Mouse (Mus musculus): ENCODE measurements around the gene H1f0.

DNA sequence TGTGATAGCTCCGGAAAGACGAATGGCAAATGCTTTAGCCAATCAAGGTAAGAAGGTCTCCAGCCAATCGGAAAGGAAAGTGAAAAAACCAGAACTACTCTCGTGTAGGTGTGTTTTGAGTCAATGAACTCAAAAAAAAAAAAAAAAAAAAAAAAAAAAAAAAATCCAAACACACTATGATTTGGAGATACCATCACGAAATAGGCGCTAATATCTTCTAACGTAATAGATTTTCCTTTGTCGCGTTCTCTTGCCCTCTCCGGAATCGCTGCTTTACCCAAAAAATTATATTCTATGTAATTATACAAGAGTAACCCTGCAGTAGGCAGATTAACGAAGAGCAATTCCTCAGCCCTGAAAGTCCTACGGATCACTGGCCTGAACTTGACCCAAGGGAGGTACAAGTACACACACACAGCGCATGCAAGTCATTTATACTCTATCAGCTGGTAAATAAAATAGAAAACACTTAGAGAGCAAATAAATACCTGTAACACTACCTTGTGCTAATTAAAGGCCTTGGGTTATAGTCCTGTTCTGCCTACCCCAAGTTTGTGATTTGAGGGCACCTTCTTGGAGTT is 35.0 kb downstream of the H1f0 start:
- no peak for TF ChIP-seq CTCF (IDR thresholded peaks at IDR 0.05; ENCODE audit: low read depth, low read length)
- TF ChIP-seq POLR2A (IDR thresholded peaks at IDR 0.05; ENCODE audit: borderline replicate concordance, low read depth, low read length) = no peak
